Mouse (Mus musculus): ENCODE data around the gene Ears2. TPM values are rescaled to one million over a fixed set of nuclear protein-coding genes. Genes with fewer than 3 reads are reported as not detected.

The Ears2 gene
- polyA plus RNA-seq, 1 experiment from 2014 or later: 9.9 TPM

Other genes starting within 250 kb of the Ears2 start
- not detected in 2 replicates for gene Scnn1b, start 202.2 kb downstream of the Ears2 start, polyA plus RNA-seq (2015; fragmentation: Nextera tagmentation; extraction: Ambion mirVana)
- gene Cog7, start 85.6 kb downstream of the Ears2 start, polyA plus RNA-seq (2015; fragmentation: Nextera tagmentation; extraction: Ambion mirVana): 20.5 and 20.8 TPM in 2 replicates
- 50.9 and 63.7 TPM in 2 replicates for gene Gga2, start 46.0 kb downstream of the Ears2 start, polyA plus RNA-seq (2015; fragmentation: Nextera tagmentation; extraction: Ambion mirVana)
- gene Ubfd1, start 88 bp downstream of the Ears2 start, polyA plus RNA-seq (2015; fragmentation: Nextera tagmentation; extraction: Ambion mirVana): 68.0 and 76.7 TPM in 2 replicates
- 715 and 766 TPM in 2 replicates for gene Ndufab1, start 34.6 kb upstream of the Ears2 start, polyA plus RNA-seq (2015; fragmentation: Nextera tagmentation; extraction: Ambion mirVana)
- gene Palb2, start 65.7 kb upstream of the Ears2 start, polyA plus RNA-seq (2015; fragmentation: Nextera tagmentation; extraction: Ambion mirVana): 6.5 and 6.7 TPM in 2 replicates
- gene Dctn5, start 65.8 kb upstream of the Ears2 start, polyA plus RNA-seq (2015; fragmentation: Nextera tagmentation; extraction: Ambion mirVana): 162 and 168 TPM in 2 replicates
- gene Plk1, start 92.2 kb upstream of the Ears2 start, polyA plus RNA-seq (2015; fragmentation: Nextera tagmentation; extraction: Ambion mirVana): 23.5 and 27.4 TPM in 2 replicates
- 0.68 and 1.0 TPM in 2 replicates for gene Ern2, start 118.9 kb upstream of the Ears2 start, polyA plus RNA-seq (2015; fragmentation: Nextera tagmentation; extraction: Ambion mirVana)
- gene Chp2, start 152.2 kb upstream of the Ears2 start, polyA plus RNA-seq (2015; fragmentation: Nextera tagmentation; extraction: Ambion mirVana): 1.1 and 1.2 TPM in 2 replicates
- gene Prkcb, start 221.5 kb upstream of the Ears2 start, polyA plus RNA-seq (2015; fragmentation: Nextera tagmentation; extraction: Ambion mirVana): 52.9 and 60.9 TPM in 2 replicates

Data from neural tube, embryonic 13.5 days (tissue).